Mouse (Mus musculus): ENCODE measurements around the gene Rnf145.

Gene Rnf145

DNA sequence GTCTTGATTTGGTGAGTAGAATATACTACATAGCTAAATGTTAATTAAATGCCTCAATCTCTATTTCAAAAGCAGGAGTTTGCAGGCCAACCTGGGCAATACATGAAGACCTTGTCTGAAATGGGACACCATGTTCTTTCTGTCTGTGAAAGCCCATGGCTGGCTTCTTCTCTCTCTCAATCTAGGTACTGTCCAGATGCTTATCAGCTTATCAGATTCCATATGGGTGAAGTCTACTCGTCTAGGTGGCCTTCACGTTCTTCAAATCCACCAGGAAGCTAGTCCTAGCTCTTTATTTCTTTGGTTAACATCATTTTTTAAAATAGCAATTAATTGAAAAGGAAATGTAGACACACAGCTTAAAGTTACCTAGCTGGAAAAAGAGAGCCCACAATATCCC is 8.9 kb upstream of the Rnf145 start:
- WGBS: 87% methylated on average over 2 of the region's 2 CpGs

DNA sequence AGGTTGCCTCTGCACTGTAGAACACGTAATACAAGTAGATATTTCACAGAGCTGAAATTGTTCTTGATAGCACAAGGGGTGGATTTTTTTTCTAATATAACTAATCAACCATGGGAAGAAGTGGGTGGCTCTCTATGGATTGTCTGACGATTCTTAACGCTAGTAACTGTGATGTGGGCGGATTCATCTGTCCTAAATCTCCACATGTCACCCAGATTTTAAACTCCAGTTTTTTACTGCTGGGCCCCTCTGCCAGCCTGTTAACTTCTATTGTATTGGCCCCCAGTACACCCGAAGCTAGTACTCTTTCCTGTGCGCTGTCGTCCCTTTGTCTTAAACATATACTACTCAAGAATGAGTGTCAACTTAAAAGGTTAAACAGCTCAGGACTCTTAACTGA is 8.4 kb upstream of the Rnf145 start:
- 75% methylated on average over 7 of the region's 7 CpGs for WGBS

DNA sequence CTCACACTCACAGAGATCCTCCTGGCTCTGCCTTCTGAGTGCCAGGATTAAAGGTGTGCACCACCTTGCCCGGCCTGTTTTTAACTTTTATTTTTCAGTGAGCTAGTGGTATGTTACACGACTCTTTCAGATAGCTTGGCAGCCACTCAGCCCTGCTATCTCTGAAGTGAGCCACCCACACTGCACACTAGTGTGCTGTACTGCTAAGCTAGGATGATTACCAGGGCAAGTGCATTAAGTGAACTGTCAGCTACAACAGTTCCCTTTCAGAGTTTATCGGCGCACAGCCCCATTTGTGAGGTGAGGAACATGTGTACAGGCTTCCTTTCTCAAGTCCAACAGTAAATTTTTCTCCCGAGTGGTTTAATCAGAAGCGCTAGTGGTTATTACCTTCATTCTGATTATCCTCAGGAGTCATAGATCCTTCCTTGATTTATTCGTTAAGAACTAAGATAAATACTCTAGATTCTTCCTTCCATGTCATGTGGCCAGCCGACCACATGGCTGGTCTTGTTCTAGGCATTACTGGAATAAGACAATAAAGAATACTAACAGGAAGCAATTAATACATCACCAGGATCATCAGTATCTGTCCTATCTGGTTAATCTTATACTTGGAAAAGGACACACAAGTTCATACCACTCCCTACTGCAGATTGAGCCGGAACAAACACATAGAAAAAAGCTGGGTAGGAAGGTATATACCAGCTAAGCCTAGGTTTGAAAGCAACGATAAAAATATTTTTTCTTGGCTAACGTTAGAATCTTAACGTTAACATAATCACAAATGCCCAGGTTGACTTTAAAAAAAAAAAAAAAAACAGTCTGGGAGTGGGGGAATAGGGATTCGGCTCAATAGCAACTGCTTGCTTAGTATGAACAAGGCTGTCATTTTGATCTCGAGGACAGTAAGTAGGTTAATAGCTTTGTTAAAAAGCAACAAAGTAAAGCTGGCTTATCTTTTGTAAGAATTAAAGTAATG is 6.4 kb upstream of the Rnf145 start:
- 68% methylated on average over 14 of the region's 14 CpGs for WGBS

DNA sequence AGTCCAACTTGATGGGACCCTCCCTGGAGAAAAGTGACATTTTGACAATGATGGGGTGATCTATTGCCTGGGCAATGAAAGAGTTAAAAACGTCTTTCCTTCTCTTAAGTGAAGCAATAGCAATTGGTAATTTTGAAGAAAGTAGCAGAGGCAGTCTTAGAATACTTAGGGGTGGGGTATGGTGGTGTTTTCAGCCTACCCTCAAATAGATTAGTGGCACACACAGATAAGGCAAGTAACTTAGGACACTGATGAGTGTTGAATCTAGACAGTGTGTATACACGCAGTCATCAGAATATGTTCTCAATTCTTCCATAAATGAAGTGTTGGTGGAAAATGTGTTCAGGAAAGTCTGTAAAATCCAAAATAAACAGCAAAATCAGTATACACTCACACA is 5.7 kb upstream of the Rnf145 start:
- WGBS: 58% methylated on average over 2 of the region's 2 CpGs

DNA sequence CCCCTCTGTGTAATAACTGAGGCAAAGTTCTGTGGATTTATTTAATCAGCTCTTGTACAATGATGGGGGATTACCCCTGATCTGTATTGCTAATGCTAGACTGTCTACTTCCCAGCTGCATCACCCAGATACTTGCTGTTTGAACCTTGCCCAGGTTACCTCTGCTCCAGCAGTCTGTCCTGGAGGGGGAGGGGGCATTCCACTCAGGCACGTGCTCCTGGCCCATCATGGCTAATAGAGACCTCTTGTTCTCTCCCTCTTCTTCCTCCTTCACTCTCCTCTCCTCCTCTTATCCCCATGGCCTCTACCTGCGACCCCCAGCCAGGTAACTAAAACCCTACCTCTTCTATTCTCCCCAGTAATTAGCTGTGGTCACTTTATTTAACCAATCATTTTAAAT is 4.1 kb upstream of the Rnf145 start:
- 67% methylated on average over 2 of the region's 2 CpGs for WGBS

DNA sequence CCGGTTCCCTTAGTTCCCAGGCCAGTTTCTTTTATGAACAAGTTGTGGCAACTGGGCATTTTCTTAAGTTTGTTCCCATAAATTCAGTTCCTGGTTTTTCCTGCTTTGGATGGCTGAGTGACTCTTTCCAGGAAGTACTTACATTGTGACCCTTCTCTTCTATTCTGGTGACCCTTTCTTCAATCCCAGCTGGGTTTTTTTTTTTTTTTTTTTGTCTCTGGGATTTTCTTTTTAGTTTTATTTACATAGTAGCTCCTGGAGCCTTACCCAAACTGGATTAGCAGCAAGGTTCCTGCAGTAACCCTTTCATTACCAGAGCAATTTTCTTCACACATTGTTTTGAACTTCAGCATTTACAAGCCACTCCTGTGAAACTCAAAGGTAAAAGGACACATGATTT is 2.4 kb upstream of the Rnf145 start:
- WGBS: 40% methylated on average over 1 of the region's 1 CpGs

DNA sequence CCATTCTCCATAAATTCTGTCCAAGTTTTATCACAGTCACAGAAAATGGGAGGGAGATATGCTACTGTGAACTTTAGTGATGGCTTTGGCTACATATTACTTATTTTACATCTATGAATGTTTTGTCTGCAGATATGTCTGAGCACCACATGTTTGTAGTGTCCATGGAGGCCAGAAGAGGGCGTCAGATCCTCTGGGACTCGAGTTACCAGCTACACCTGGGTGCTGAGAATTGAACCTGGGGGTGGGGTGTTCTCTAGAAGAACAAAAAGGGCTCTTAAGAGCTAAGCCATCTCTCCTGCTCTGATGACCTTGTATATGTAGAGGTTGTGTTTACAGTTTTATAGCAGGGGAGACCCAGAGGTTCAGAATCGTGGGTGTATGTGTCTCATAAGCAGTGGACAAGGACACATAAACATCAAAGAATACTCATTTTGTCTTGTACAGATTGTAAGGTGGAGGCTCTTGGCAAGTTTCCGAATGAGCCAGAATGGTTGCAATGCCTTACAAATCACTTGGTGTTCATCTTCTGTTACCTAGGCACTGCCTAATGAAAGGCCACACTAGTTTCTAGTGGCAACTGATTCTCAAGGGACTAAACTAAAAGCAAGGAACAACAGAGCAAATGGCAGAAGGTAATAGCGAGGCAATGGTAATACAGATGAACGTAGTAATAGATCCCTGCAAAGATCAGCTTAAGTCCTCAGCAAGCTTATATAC is 1.0 kb upstream of the Rnf145 start:
- WGBS: 38% methylated on average over 6 of the region's 6 CpGs

DNA sequence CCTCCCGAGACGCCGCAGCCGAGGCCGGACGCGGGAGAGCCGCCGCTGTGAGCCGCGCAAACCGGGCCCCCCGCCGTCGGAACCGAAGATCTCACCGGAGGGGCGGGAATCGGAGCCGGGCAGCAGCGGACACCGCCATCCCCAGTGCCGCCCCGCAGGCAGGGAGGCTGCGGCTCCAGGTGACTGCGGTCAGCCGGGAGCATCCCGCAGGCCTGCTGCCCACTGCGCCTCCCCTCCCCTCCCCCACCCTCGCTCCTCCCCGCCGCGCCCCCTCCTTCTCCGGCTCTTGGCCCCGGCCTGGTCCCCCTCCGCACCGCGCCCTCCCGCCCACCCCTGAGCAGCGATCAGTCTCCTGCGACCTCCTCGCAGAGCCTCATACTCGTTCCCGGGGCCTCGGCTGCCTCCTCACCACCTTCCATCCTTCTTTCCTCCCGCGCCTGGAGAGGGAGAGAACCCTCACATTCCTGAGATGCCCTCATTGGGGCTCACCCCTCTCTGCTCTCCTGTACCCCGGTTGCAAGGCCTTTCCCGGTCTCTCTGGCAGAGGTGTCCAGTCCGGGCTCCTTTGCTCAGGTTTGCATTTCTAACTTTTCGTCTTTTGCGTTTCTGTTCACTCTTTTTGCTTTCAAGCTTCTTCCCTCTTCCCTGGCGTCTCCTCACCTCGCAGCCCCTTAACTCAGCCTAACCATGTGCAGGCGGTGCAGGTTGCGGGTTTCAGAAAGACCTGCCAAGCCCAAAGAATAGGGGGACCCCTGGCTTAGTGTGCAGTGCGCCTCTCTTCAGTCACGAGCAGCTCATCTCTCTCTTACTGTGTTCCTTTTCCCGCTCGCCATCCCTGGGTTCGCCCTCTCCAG is 559 bp downstream of the Rnf145 start:
- WGBS: 1% methylated on average over 60 of the region's 61 CpGs

DNA sequence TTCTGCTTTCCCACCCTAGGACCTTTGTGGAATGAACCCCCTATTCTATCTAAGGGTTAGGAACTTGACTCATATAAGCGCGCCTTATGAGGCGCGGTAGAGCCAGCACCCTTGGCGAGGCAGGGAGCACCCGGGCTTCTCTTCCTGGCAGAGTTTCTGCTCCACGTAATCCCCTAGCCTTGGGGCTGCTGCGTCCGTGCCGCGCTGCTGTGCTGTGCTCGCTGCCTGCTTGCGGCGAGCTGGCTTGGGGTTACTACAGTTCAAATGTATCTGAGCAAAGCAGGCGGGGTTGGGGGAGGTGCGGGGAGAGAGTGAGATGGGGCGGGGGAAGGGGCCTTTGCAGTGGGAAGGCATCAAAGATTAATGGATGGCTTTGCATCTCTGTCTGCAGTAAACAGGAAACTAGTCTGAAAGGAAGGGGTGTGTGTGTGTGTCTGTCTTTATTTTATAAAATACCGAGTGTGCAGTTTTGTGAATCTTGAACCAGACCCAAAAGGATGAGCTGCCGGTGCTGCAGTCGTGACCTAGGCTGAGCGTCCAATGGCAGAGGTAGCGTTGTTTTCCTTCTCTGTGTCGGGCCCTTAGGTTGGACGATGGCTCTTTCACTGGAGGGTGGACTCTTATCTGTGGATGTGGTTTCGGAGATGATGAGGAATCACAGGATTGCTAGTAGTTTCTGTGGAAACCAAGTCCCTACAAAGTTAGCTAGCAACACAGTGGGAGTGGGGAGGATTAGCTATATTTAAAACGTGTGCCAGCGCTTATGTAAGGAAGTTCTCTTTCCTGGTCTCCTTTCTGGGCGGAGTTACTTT is 1.4 kb downstream of the Rnf145 start:
- WGBS: under 1% methylated on average over 28 of the region's 28 CpGs

DNA sequence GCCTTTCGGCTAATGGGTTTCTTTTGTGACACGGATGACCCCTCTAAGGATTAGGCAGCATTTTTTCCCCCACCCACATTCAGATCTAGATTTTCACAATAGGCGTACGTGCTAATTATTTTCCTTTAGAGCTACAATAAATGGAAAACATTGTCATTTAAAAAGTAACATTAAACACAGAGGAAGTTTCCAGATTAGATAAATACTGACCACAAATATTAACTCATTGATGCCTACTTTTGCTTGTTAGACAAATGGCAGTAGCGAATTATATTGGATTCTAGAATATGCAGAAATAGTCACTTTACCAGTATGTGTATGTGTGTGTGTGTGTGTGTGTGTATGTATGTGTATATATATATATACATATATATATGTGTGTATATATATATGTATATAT is 3.8 kb downstream of the Rnf145 start:
- 79% methylated on average over 5 of the region's 5 CpGs for WGBS

DNA sequence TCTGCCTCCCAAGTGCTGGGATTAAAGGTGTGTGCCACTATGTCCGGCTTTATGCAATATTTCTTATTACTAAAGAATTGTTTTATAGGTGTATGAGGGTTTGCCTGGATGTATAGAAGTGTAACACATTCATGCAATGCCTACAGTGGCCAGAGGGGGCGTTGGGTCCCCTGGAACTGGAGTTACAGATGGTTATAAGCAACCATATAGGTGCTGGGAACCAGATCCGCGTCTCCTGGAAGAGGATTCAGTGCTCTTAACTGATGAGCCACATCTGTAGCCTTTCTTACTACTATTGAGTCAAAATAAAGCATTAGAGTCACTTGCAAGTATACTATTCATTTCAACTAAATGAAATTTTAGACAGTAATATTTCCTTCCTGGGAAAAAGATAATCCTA is 7.0 kb downstream of the Rnf145 start:
- 82% methylated on average over 4 of the region's 4 CpGs for WGBS

DNA sequence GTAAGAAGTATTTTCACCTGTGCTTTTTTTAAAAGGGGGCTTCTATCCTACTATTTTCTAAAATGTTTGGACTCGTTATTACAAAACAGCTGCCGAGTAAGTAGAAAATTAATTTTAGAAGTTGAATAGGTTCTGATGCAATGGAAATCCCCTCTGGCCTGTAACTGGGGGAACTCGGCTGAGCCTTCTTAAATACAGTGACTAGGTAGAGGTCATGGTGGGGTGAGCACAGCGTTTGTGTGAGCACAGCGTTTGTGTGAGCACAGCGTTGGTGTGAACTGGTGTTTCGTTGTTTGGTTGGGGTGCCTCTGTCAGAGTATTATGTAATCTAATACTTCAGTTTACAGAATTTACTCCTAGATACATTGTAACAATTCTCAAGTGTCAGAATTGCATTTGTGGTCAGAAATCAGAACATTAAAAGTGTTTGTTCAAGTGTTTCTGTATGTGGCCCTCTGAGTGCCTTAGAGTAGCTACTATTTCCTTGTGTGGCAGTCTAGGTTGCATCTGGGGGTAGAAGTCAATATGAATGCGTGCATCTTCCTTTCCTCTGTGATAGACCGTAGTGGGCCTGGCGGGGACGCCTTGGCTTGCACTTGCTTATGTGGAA is 8.0 kb downstream of the Rnf145 start:
- 92% methylated on average over 11 of the region's 11 CpGs for WGBS

DNA sequence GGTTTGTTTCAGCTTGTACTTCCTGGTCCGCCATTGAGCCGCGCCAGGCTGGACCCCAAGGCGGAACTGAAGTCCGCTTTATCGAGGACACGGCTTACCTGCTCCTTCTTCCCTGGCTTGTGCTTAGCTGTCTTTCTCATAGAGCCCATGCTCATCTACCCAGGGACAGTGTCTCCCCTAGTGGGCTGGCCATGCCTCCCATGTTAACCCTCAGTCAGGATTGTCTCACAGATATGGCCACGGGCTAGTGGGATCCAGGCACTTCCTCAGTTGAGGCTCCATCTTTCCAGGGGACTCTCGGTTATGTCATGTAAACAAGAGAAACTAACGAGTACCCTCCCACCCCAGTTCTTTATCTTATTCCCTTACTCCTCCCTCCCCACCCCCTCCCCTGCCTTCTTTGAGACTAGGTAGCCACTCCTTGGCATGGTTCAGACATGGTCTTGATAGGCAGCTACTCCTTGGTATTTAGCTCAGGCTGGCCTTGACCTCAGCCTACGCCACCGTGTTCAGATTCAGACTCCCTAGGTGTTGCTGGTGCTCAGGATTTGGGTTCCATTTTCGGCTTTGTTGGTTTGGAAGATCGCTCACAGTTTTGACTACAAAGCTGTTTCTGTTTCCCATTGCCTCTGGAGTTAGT is 9.9 kb downstream of the Rnf145 start:
- 89% methylated on average over 14 of the region's 14 CpGs for WGBS

DNA sequence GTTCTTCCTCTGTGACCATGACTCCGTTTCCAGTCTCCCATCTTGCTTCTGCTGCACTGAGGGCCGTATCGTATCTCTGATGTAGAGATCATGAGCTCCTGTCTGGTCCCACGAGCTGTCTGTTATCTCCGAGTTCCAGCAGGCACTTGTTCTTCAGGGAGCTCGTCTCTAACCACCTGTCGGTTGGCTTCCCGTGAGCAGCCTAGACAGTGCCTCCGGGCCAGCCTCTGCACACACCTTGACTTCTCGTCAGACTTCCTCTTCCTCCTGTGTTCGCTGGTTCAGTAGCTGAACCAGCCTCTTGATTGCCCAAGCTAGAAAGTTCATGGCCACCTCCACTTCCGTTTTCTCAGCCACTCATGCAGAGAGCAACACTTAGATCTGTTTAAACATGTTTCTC is 10.4 kb downstream of the Rnf145 start:
- 86% methylated on average over 12 of the region's 12 CpGs for WGBS

DNA sequence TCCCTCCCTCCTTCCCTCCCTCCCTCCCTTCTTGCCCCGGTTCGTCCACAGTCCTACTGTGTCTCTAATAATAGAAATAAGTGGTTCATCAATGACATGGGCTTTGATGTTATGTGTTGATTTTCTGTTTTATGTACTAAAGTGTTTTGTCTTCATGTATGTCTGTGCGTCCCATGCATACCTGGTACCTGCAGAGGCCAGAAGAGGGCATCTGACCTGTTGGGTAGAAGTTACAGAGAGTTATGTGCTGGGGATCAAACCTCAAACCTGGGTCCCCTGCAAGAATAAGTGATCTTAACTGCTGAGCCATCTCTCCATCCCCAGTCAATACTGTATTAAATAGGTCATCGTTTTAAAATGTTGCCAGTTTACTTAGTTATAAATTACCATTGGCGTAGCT is 11.0 kb downstream of the Rnf145 start:
- 75% methylated on average over 5 of the region's 5 CpGs for WGBS

DNA sequence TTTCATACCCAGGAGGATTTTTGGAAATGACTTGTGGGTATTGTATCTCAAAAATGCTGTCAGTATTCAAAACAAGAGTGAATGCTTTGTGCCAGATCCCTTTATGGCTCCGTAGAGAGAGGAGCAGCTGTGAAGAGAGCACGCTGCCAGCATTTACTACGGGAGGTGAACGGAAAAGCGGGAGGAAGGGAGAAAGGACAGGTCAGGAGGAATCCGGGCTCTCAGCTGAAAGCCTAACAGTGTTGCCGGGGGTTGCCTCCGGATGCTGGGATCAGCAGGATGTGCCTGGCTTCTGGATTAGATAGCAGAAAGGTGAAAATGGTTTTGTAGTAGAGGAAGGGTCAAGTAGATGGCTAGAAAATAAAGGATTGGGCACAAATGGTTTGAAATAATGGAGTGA is 11.6 kb downstream of the Rnf145 start:
- 33% methylated on average over 8 of the region's 8 CpGs for WGBS

DNA sequence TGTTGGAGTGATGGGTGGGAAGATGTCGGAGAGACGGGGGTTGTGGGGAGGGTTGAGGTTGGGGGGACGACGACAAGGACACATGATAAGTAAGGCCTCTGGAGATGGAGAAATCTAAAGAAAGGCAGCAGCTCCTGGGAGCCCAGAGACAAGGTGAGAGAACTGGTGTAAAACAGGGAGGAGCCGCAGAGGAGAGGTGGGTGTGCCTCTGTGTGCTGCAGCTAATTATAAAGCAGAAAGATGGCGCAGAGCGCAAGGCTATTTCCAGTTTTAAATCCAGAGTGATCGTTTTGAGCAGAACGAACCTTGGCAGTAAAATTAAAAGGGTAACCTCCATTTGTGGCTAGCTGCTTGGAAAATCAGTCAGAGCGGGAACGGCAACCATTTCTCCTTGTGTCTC is 12.1 kb downstream of the Rnf145 start:
- WGBS: 59% methylated on average over 11 of the region's 11 CpGs

DNA sequence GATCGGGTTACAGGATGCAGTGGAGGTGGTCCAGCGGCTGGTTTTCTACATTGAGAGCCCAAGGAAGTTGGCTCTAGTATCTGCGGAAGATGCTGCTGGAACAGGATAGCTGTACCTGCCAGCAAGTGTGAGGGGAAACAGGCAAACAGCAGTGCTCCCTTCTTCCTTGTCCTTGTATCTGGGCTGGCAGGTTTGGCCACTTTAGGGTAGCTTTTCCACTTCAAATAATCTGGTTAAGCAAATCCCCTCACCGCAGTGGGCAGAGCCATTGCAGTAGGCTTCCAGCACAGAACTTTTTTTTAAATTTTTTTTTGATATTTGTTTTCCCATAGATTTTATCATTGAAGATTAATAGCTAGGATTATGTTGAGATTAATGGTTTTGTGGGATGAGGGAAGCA is 12.9 kb downstream of the Rnf145 start:
- WGBS: 94% methylated on average over 4 of the region's 4 CpGs

DNA sequence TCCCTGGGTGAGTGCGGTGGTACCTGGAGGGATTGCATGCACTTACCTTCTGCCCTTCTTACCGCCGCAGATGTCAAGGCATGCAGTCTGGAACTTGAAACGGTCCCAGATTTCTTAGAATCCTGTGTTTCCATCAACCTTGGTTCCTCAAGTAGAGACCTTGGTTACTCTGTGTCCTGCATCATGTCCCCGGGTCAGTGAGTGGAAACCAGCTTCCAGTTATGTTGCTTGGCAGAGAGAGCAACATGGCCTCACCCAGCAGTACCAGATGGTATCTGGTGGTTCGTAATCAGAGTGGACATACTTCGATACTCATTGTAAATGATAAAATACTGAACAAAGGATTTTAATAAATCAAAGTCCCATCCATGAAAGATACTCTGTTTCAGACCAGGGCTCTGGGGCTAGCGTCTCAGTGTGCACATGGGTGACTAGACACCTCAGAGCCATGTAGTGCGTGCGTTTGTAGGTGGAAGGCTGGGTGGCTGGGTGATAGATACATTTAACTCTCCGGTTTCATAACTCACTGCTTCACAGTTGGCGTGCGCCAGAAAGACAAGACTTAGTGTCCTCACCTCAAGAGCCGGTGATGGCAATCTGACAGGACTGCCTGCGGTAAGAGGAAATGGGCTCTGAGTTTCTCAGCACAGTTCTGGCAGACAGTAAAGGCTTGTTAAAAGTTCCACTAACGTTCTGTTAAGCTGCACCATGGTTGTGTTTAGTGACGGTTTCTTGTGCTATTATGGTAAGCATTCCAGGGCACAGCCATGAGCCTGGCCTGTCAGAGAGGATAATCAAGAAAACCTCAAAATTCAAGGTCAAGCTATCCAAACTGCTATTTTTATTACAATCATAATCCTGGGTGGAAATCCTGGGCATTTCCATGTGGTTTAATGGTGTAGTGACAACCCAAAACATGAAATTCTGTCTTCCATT is 14.3 kb downstream of the Rnf145 start:
- 79% methylated on average over 17 of the region's 17 CpGs for WGBS

All from cerebral cortex, adult 2 months (tissue).